ENCODE assay signal across 17 mouse cellular contexts in genomic region chr14:62003797-62004196, GRCm38 (mm10).
DNase-seq lines count a peak whose midpoint lies in the region; ATAC-seq and TF ChIP-seq lines count a peak whose summit lies in the region.
"Had no signal": no experiment of that assay in that cellular context is flagged by ENCODE, and none has a peak within 500 bp of the region (broad histone marks: within the 10 kb centered on the region; RNA-seq: fewer than 3 reads in every experiment).

No protein-coding gene starts in this region.

- H3K27ac ChIP-seq in layer of hippocampus, adult 2 months: peak overlapping the region; percentile 36; the same call in 1 of the 2 replicates
- H3K27ac ChIP-seq in embryonic facial prominence, embryonic 13.5 days: peak overlapping the region; percentile 35; the same call in 1 of the 2 replicates
- peak overlapping the region; percentile 51 for H3K27ac ChIP-seq in forebrain, embryonic 11.5 days (ENCODE audit: low read depth, low read length)
- H3K27ac ChIP-seq in limb, embryonic 15.5 days: peak overlapping the region; percentile 19; the same call in 1 of the 2 replicates
- H3K27ac ChIP-seq: heart, adult 2 months; heart, embryonic 13.5 days; limb, embryonic 12.5 days; liver, embryonic 13.5 days; neural tube, embryonic 12.5 days; stomach, embryonic 15.5 days had no signal

- no peaks in the 10 kb centered on the region; the same call in 1 of the 2 replicates for H3K27me3 ChIP-seq in embryonic facial prominence, embryonic 13.5 days
- H3K27me3 ChIP-seq in forebrain, embryonic 11.5 days (ENCODE audit: control insufficient read depth, insufficient read depth, low read length): no peaks in the 10 kb centered on the region
- no peaks in the 10 kb centered on the region for H3K27me3 ChIP-seq in limb, embryonic 15.5 days
- H3K27me3 ChIP-seq: heart, embryonic 13.5 days; hindbrain, embryonic 13.5 days; limb, embryonic 12.5 days; liver, embryonic 13.5 days; neural tube, embryonic 12.5 days; stomach, embryonic 15.5 days had no signal

- peaks cover 19% of the 10 kb centered on the region for H3K4me1 ChIP-seq in embryonic facial prominence, embryonic 13.5 days
- H3K4me1 ChIP-seq in forebrain, embryonic 11.5 days (replicated peaks; ENCODE audit: control insufficient read depth, insufficient read depth, low read length): no peaks in the 10 kb centered on the region; the same call in 1 of the 2 replicates
- H3K4me1 ChIP-seq in limb, embryonic 15.5 days: peaks cover 13% of the 10 kb centered on the region
- H3K4me1 ChIP-seq: liver, embryonic 13.5 days; stomach, embryonic 15.5 days had no signal

- no peak overlapping the region for H3K4me3 ChIP-seq in layer of hippocampus, adult 2 months
- no peak overlapping the region for H3K4me3 ChIP-seq in embryonic facial prominence, embryonic 13.5 days
- H3K4me3 ChIP-seq in forebrain, embryonic 11.5 days (ENCODE audit: low read depth, low read length): no peak overlapping the region
- H3K4me3 ChIP-seq in limb, embryonic 15.5 days: no peak overlapping the region
- H3K4me3 ChIP-seq: erythroblast, embryonic 14.5 days; heart, adult 2 months; heart, embryonic 13.5 days; hindbrain, embryonic 13.5 days; limb, embryonic 12.5 days; liver, embryonic 13.5 days; neural tube, embryonic 12.5 days; stomach, embryonic 15.5 days had no signal

- H3K36me3 ChIP-seq in embryonic facial prominence, embryonic 13.5 days: no peaks in the 10 kb centered on the region
- no peaks in the 10 kb centered on the region for H3K36me3 ChIP-seq in forebrain, embryonic 11.5 days (ENCODE audit: control insufficient read depth, insufficient read depth, low read length)
- H3K36me3 ChIP-seq in limb, embryonic 15.5 days: no peaks in the 10 kb centered on the region
- H3K36me3 ChIP-seq: heart, embryonic 13.5 days; hindbrain, embryonic 13.5 days; limb, embryonic 12.5 days; liver, embryonic 13.5 days; neural tube, embryonic 12.5 days; stomach, embryonic 15.5 days had no signal

- no peaks in the 10 kb centered on the region; the same call in 1 of the 2 replicates for H3K9me3 ChIP-seq in embryonic facial prominence, embryonic 13.5 days
- H3K9me3 ChIP-seq in forebrain, embryonic 11.5 days (ENCODE audit: control insufficient read depth, low read length): no peaks in the 10 kb centered on the region; the same call in 1 of the 2 replicates
- no peaks in the 10 kb centered on the region for H3K9me3 ChIP-seq in limb, embryonic 15.5 days
- H3K9me3 ChIP-seq: heart, embryonic 13.5 days; hindbrain, embryonic 13.5 days; limb, embryonic 12.5 days; liver, embryonic 13.5 days; neural tube, embryonic 12.5 days; stomach, embryonic 15.5 days had no signal

- no peak for DNase-seq in layer of hippocampus, adult 2 months (ENCODE audit: low spot score in 2 of 2)
- DNase-seq in layer of hippocampus, adult 9-10 months (ENCODE audit: low spot score): no peak
- no peak for DNase-seq in forebrain, embryonic 11.5 days (ENCODE audit: low spot score)
- no peak for DNase-seq in embryo, embryonic 11 days
- no peak for DNase-seq in frontal cortex, postnatal 14 days (ENCODE audit: low spot score in 2 of 2)
- DNase-seq: adrenal gland, adult 2 months; liver, embryonic 13.5 days; thymus, postnatal 36 days had no signal

- 71% methylated on average over 2 of the region's 2 CpGs for WGBS in embryonic facial prominence, embryonic 13.5 days
- 89% methylated on average over 2 of the region's 2 CpGs for WGBS in forebrain, embryonic 11.5 days
- 54% methylated on average over 2 of the region's 2 CpGs for WGBS in limb, embryonic 15.5 days

- no peak for TF ChIP-seq CTCF in layer of hippocampus, adult 2 months (conservative IDR thresholded peaks at IDR 0.05)

- H3K4me2 ChIP-seq in embryonic facial prominence, embryonic 13.5 days: peak overlapping the region; percentile 45; the same call in 1 of the 2 replicates
- no peak overlapping the region for H3K4me2 ChIP-seq in forebrain, embryonic 11.5 days (ENCODE audit: low read depth, low read length, severe bottlenecking)
- no peak overlapping the region for H3K4me2 ChIP-seq in limb, embryonic 15.5 days
- H3K4me2 ChIP-seq: limb, embryonic 12.5 days; liver, embryonic 13.5 days; stomach, embryonic 15.5 days had no signal

- ATAC-seq in embryonic facial prominence, embryonic 13.5 days (ENCODE audit: insufficient number of reproducible peaks, insufficient read depth, low FRiP score, low TSS enrichment, low read depth): no peak
- ATAC-seq in forebrain, embryonic 11.5 days (replicated peaks; ENCODE audit: low FRiP score): no peak
- ATAC-seq in limb, embryonic 15.5 days (ENCODE audit: insufficient number of reproducible peaks, low FRiP score, low TSS enrichment, low read depth): 0 out of 2 replicates have a peak, but pooled peaks have one; percentile 30

- H3K9ac ChIP-seq in embryonic facial prominence, embryonic 13.5 days: no peak overlapping the region
- H3K9ac ChIP-seq in forebrain, embryonic 11.5 days (ENCODE audit: low read length): no peak overlapping the region
- H3K9ac ChIP-seq in limb, embryonic 15.5 days: no peak overlapping the region
- H3K9ac ChIP-seq: heart, embryonic 13.5 days; hindbrain, embryonic 13.5 days; limb, embryonic 12.5 days; liver, embryonic 13.5 days; neural tube, embryonic 12.5 days; stomach, embryonic 15.5 days had no signal
